Mouse (Mus musculus) forebrain, postnatal 0 days (tissue): ENCODE measurements at regions not wholly inside any gene's neighbourhood (a gene's known extent, or its start where the extent isn't known, plus 50 kb on each side); places are given as distances from the start of the nearest gene placed in this dataset.

Experiments
- ATAC-seq: fragments of 200-750 bp; cut with Nextera tagmentation; 2 replicates; pipeline ENCODE4 v1.8.0; 2017; ENCODE audit warnings: mild to moderate bottlenecking, moderate library complexity
- DNase-seq: peaks from one replicate; pipeline ENCODE4 v3.0.0-alpha.2; 2015
- H3K27ac ChIP-seq: fragments of 300-500 bp; sonication (generic); 2 replicates; pipeline ENCODE4 v1.5.1; 2014; ENCODE audit warnings: low read depth, mild to moderate bottlenecking, antibody characterized with exemption, low read length, moderate library complexity, mixed read lengths
- H3K27me3 ChIP-seq: fragments of 300-500 bp; sonication (generic); 2 replicates; pipeline ENCODE4 v1.6.1; 2014; ENCODE audit warnings: mild to moderate bottlenecking, low read length, mixed read lengths; ENCODE audit not compliant: insufficient read depth
- H3K36me3 ChIP-seq: fragments of 300-500 bp; sonication (generic); 2 replicates; pipeline ENCODE4 v1.6.1; 2014; ENCODE audit warnings: mild to moderate bottlenecking, moderate library complexity; ENCODE audit not compliant: insufficient read depth
- H3K4me1 ChIP-seq: fragments of 300-500 bp; sonication (generic); 2 replicates; pipeline ENCODE4 v1.6.1; 2014; ENCODE audit warnings: antibody characterized with exemption; ENCODE audit not compliant: insufficient read depth
- H3K4me2 ChIP-seq: fragments of 300-500 bp; sonication (generic); 2 replicates; pipeline ENCODE4 v1.6.1; 2014; ENCODE audit warnings: low read depth, mild to moderate bottlenecking, moderate library complexity
- H3K4me3 ChIP-seq: fragments of 300-500 bp; sonication (generic); 2 replicates; pipeline ENCODE4 v1.5.1; 2014; ENCODE audit warnings: low read depth, low read length, mixed read lengths
- H3K9ac ChIP-seq: fragments of 300-500 bp; sonication (generic); 2 replicates; pipeline ENCODE4 v1.6.1; 2014; ENCODE audit warnings: mild to moderate bottlenecking
- H3K9me3 ChIP-seq: fragments of 300-500 bp; sonication (generic); 2 replicates; pipeline ENCODE4 v1.6.1; 2016; ENCODE audit warnings: low read length
- CTCF ChIP-seq: sonication (generic); IDR thresholded peaks from 2 replicates; pipeline ENCODE4 v1.5.1; 2016; ENCODE audit warnings: antibody characterized with exemption, control low read depth, low read depth
- WGBS: fragments of 180-500 bp; shearing (Covaris S2); extraction: QIAGEN DNeasy Blood & Tissue Kit; methylation state at CpG from one replicate; pipeline ENCODE4 v1.1.7; 2014; 5-methylcytosine and 5-hydroxymethylcytosine counted together

DNA sequence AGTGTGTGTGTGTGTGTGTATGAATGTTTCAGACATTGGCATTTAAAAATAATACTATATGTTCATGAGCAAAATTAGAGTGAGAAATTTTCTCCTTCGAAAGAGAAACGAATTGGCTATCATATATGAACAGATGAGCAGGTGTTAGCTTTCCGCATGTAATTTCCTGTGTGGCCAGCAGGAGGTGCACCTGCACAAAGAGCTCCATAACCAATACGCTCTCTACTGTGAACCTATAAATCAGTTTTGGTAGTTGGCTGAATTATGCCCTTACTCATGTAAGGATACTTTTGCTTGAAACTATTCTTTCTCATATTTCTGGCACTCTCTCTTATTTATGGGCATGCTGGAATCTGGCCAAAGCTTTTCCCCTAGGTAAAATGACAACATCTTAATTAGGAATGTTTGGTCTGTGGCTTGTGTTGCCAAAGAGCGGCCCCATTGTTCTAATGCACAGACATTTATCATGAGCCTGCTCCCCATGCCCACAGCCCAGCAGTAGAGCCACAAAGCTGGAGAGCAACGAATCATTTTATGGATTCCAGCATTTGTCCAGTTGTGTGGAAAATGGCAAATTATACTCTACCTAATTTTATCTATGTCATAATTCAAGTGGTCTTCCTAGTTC is 1303.8 kb upstream of the Sel1l start:
- TF ChIP-seq CTCF: peak; percentile 64
- no peaks in the 10 kb centered on the region for H3K4me1 ChIP-seq
- H3K4me3 ChIP-seq: no peak overlapping the region
- no peaks in the 10 kb centered on the region for H3K9me3 ChIP-seq
- H3K36me3 ChIP-seq: no peaks in the 10 kb centered on the region
- H3K27me3 ChIP-seq: no peaks in the 10 kb centered on the region
- H3K27ac ChIP-seq: no peak overlapping the region
- peak; percentile 59 for DNase-seq
- no peak for ATAC-seq
- no peak overlapping the region for H3K4me2 ChIP-seq
- no peak overlapping the region for H3K9ac ChIP-seq
- 47% methylated on average over 6 of the region's 6 CpGs for WGBS

DNA sequence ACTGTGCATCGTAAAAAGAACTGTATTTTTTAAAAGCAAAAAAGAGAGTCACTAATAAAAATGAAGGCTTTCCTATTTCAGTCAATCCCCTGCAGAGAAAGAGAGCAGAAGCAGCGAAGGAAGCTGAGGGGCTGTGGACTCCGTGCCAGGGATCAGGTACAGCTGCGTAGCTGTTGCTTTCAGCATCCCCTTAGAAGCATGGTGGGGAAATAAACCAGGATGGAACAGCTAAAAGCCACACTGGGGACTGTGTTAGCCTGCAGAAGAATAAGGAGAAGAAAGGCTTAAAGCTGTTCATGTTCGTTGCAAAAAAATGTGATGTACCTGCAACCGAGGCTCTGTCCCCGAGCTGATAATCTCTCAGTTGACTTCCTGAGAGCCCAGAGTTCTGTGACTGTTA is 1302.6 kb upstream of the Sel1l start:
- H3K4me1 ChIP-seq: no peaks in the 10 kb centered on the region
- WGBS: 65% methylated on average over 7 of the region's 7 CpGs
- DNase-seq (peak; percentile 25), ATAC-seq (no peak)
- H3K9ac ChIP-seq: peak overlapping the region; percentile 25; the same call in 1 of the 2 replicates
- no peak overlapping the region for H3K4me3 ChIP-seq
- H3K27ac ChIP-seq: no peak overlapping the region
- H3K27me3 ChIP-seq: no peaks in the 10 kb centered on the region
- H3K9me3 ChIP-seq: no peaks in the 10 kb centered on the region
- no peak for TF ChIP-seq CTCF
- no peak overlapping the region for H3K4me2 ChIP-seq
- no peaks in the 10 kb centered on the region for H3K36me3 ChIP-seq

DNA sequence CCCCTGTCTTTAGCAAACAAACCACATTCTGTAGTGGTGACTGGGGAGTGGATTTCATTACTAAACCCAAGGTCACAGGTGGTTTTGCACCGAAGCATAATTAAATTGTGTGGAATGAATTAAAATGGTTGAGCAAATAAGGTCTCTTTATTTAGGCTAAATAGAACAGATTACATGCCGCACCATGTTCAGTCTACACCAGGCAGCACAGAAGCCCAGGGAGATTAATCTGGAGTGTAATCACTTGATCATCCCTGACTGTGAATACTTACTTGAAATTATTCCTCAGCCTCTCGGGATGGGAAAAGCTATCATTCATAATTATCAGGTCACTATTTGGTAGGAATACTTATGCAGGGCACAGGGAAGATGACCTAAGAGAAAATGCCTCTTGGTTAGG is 1293.3 kb upstream of the Sel1l start:
- no peak for TF ChIP-seq CTCF
- Histone ChIP-seq H3K9ac (no peak overlapping the region), H3K4me1 (no peaks in the 10 kb centered on the region), H3K9me3 (no peaks in the 10 kb centered on the region), H3K4me3 (no peak overlapping the region), H3K36me3 (no peaks in the 10 kb centered on the region), H3K27me3 (no peaks in the 10 kb centered on the region), H3K27ac (no peak overlapping the region), H3K4me2 (no peak overlapping the region)
- ATAC-seq (no peak), DNase-seq (no peak)
- 53% methylated on average over 3 of the region's 3 CpGs for WGBS

GRCm38 (mm10) chr12:93136395-93136794 is 1287.4 kb upstream of the Sel1l start:
- H3K27ac ChIP-seq: no peak overlapping the region
- H3K9ac ChIP-seq: no peak overlapping the region
- H3K4me1 ChIP-seq: no peaks in the 10 kb centered on the region
- H3K27me3 ChIP-seq: no peaks in the 10 kb centered on the region
- H3K9me3 ChIP-seq: no peaks in the 10 kb centered on the region
- WGBS: 51% methylated on average over 5 of the region's 5 CpGs
- ATAC-seq (no peak; the same call in 1 of the 2 replicates), DNase-seq (no peak)
- H3K4me2 ChIP-seq: no peak overlapping the region
- no peak overlapping the region for H3K4me3 ChIP-seq
- H3K36me3 ChIP-seq: no peaks in the 10 kb centered on the region
- no peak for TF ChIP-seq CTCF

GRCm38 (mm10) chr12:93122216-93122615 is 1273.3 kb upstream of the Sel1l start:
- H3K4me1 ChIP-seq: no peaks in the 10 kb centered on the region
- no peak overlapping the region for H3K4me2 ChIP-seq
- no peaks in the 10 kb centered on the region for H3K27me3 ChIP-seq
- no peak overlapping the region for H3K9ac ChIP-seq
- H3K36me3 ChIP-seq: no peaks in the 10 kb centered on the region
- 92% methylated on average over 2 of the region's 2 CpGs for WGBS
- DNase-seq (no peak), ATAC-seq (no peak)
- no peaks in the 10 kb centered on the region for H3K9me3 ChIP-seq
- no peak overlapping the region for H3K27ac ChIP-seq
- no peak for TF ChIP-seq CTCF
- H3K4me3 ChIP-seq: no peak overlapping the region

- Histone ChIP-seq H3K27ac (no peak overlapping the region), H3K4me2 (no peak overlapping the region)
- WGBS: 28% methylated on average over 5 of the region's 5 CpGs
Measured at GRCm38 (mm10) chr12:93088031-93088790, 1239.3 kb upstream of the Sel1l start.

GRCm38 (mm10) chr12:93063864-93064263 is 1214.9 kb upstream of the Sel1l start:
- ATAC-seq: no peak
- Histone ChIP-seq H3K4me2 (no peak overlapping the region), H3K4me3 (no peak overlapping the region), H3K27ac (no peak overlapping the region), H3K36me3 (no peaks in the 10 kb centered on the region), H3K27me3 (no peaks in the 10 kb centered on the region), H3K4me1 (no peaks in the 10 kb centered on the region), H3K9me3 (no peaks in the 10 kb centered on the region), H3K9ac (no peak overlapping the region)
- TF ChIP-seq CTCF: no peak
- WGBS: 91% methylated on average over 1 of the region's 1 CpGs
- no peak for DNase-seq

More at GRCm38 (mm10) chr12:93088031-93088790, 1239.3 kb upstream of the Sel1l start:
- ATAC-seq: peak; percentile 78
- Histone ChIP-seq H3K9me3 (no peaks in the 10 kb centered on the region), H3K27me3 (no peaks in the 10 kb centered on the region), H3K36me3 (no peaks in the 10 kb centered on the region), H3K4me1 (no peaks in the 10 kb centered on the region), H3K9ac (no peak overlapping the region), H3K4me3 (no peak overlapping the region)
- no peak for TF ChIP-seq CTCF
- peak; percentile 68 for DNase-seq
